Mouse (Mus musculus): ENCODE data around the gene Thtpa.
A peak's percentile ranks its signal among the peaks of the same experiment; 100 is the strongest.

Gene Thtpa

DNA sequence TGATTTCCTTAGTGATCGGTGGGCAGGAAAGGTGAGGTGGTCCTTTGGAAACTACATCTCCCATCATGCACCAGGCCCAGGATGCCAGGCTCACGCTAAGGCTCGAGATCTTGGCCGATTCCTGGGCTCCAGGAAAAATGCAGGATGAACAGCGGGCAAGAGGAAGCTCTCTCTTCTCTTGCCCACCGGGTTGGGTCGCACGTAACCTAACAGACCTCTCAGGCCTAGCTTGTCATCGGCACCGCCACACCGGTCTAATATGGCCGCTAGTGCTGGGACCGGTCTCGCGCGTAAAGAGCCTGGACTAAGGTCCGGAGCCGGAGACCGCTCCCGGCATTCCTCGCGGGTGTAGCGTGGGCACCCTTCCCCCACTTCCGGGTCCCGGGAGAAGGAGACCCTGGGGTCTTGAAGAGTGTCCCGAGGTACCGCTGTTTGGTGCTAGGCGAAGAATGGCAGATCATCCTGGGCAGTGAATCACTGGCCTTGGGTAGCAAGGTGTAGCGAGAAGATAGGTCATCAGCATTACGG, at the start of gene Thtpa:
Gene Thtpa (plus strand): TSS at position 81 of the 528 bp plus-strand sequence.
- peak; percentile 86 to 96 for DNase-seq (ENCODE audit: inconsistent age in 2 of 2, low spot score in 1 of 2)

DNA sequence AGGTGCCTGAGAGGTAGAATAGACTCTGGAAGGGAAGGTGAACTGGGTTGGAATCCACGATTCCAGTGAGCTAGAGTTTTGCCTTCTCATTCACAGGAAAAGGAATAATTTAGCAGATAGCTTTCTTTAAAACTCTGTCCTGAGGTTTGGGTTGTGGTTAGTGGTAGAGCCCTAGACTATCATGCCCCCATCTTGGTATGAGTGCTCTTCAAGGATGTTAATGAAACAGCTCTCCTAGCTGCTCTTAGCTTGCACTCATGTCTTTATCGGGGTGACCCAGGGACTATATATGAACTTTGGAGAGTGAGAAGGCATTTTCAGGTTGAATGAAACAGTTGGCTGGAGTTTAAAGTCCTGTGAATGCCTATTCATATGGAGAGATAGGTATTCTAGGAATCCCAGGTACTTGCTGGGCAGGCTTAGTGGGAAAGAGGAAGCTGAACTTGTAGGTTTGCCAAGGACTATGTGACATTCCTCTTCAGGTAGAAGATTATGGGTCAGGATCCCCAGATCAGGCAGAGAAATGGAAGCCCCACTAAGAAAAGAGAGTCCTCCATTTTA, 46.5 kb upstream of the Thtpa start:
- no peak for DNase-seq (ENCODE audit: inconsistent age in 2 of 2, low spot score in 1 of 2)

DNA sequence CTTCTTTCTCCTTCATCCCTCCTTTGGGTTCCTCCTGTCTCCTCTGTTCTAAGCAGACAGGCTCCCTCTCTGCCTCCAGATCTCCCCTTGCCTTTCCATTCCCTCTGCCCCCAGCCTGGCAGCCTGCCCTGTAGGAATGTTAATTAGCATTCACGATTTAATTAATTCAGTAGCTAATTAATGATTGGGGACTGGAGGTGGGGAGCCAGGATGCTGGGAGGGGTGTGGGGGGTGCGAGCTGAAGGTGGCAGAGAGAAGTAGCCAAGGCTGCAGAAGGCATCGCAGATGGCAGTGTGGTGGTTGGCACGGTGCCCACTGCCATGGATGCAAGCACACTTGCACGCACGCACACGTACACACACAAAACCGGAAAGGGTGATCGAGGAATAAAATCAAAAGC, 42.1 kb upstream of the Thtpa start:
- DNase-seq (ENCODE audit: inconsistent age in 2 of 2, low spot score in 1 of 2), result no peak

DNA sequence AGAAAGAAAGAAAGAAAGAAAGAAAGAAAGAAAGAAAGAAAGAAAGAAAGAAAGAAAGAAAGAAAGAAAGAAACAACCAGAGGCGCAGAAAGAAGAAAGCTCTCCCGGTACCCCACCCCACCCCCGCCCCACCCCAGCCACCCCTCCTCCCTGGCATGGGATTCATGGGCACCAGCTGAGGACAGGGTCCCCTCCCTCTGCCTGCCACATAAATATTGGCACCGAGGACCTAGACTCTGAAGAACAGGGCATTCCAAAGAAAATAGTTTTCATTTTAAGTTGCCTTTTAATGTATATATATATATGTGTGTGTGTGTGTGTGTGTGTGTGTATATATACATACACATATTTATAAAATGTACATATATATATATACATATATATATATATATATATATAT, 41.5 kb upstream of the Thtpa start:
- no peak for DNase-seq (ENCODE audit: inconsistent age in 2 of 2, low spot score in 1 of 2)

DNA sequence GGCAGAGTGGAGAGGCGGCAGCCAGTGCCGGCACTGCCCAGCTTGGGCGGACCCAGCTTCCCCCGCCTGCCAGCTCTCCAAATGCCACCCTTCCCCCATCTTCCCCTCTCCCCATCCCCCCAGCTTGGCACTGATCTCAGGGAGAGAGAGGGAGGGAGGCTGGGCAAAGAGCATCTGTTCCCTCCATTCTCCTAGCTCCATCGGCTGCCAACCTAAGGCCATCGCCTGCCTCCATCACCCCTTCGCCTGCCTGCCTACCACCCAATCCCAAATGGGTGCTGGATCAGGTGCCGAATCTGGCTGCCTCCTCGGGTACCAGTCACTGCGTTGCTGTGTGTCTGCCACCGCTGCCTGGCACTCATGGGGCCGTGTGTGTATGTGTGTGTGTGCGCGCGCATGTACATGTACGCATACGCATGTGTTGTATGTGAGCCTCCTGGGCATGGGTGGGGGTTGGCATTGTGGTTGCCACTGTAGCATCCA, 40.8 kb upstream of the Thtpa start:
- DNase-seq (ENCODE audit: inconsistent age in 2 of 2, low spot score in 1 of 2), result no peak

DNA sequence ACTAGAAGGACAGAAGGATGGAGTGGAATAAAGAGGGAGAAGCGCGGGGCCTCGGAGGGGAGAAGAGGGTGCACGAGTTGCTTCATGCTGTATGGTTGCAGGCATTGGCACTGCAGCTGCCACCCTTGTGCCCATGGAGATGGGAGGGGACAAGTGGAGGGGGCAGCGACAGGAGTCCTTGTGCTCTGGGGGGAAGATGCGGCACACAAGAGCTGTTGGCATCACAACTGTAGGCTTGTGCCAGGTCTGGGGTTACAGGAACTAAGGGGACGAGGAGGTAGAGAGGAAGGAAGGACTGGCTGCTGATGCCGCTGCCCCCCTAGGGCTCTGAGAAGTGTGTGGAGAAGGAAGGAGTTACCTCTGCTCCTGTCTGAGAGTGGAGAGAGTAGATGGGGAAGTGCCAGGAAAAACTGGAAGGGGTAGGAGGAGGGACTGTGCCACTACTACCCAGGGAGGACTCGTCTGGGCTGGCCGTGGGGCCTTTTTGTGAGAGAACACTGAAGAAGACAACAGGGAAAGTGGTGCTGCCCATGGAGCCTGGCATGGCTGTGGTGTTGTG, 40.3 kb upstream of the Thtpa start:
- no peak for DNase-seq (ENCODE audit: inconsistent age in 2 of 2, low spot score in 1 of 2)

DNA sequence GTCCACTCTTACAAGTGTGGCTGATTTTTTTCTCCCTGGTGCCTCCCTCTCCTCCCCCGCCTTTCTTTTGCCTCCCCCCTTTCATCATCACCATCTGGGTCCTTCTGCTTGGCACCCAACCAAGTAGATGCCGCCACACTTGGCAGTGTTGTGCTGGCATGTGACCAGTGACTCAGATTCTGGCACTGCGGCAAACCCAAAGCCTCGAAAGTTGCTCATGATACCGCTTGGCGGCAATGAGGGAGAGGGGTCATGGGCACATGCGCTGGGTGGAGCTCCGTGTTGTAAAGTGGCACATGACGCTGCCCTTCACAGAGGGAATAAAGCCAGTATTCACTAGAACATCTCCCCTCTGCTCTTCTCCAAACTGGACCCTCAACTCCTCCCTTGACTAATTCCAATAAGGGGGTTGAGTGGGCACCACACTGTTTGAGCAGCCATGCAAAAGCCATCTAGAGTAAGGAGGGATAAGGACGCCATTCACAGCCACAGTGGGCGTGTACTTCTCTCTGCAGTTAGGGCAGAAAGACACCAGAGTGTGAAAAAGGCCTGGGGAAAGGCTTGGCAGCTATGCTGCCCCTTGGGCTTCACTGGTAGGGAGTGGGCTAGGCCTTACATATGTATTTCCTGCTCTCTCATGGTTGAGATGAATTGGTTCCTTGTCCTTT, 39.3 kb upstream of the Thtpa start:
- DNase-seq (ENCODE audit: inconsistent age in 2 of 2, low spot score in 1 of 2), result peak; percentile 91 to 97

DNA sequence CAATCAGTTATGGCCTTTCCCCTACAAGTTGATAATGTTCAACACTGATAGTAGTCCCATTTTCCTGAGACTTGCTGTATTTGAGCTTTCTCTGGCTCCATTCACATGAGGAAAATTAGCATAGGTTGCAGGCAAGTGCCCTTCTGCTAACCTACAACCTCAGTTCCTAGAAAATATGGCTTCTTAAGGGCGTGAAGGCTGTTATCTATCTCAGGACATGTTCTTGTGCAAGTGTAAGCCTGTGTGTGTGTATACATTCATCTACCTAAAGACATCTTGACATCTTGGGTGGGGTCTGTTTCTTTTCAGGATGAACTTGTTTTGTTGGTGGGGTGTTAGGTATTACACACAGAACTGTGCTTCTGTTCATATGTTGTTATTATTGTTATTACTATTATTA, 35.6 kb upstream of the Thtpa start:
- no peak for DNase-seq (ENCODE audit: inconsistent age in 2 of 2, low spot score in 1 of 2)

DNA sequence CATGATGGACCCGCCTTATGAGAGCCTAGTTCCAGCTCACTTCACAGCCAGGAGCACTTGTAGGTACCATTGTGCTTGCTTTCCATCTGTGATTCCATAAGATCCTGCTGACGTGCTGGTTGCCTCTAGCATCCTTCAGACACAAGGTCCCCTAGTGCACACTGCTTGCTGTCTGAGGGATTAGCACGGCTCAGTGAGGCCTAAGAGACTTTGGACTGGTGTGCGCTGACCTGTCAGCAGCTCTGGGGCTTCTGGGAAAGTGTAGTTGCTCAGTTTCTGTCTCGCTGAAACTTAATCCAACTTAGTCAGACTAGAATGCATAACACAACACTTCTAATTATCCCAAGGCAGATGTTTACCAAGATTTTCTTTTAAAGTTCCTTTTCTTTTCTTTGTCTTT, 34.7 kb upstream of the Thtpa start:
- DNase-seq (ENCODE audit: inconsistent age in 2 of 2, low spot score in 1 of 2), result no peak

DNA sequence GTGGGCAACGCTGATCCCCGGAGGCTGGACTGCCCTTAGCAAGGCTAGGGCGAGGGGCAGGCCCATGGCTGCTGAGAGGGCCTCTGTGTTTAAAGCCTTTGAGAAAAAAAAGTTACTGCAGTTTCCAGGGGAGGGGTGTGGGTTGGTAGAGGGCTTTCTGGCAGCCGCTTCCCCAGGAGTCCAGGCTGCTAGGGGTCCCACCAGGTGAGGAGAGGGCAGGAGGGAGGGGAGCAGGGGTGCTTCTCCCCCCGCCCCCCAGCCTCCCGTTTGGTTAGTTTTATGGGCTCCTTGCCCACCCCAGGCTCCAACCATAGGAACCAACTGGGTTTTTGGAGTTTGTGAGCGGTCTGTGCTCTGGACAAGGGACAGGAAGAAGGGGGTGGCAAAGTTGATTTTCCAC, 32.7 kb upstream of the Thtpa start:
- no peak for DNase-seq (ENCODE audit: inconsistent age in 2 of 2, low spot score in 1 of 2)

DNA sequence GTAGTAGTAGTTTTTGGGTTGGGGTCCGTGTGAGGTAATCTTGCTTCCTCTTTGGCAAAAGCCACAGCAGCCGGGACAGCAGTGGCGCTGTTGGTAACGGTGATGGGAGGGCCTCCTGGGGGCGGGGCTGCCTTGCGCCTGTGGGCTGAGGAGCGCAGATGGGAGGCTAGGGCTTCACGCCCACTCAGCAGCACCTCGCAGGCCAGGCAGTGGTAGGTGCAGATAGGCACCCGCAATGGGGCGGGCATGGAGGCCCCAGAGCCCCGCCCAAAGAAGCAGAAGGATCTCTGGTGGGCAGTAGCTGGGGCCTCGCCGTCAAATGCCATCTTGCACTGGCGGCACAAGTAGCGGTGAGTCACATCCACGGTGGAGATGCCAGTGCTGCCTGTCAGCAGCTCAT, 32.0 kb upstream of the Thtpa start:
- DNase-seq (ENCODE audit: inconsistent age in 2 of 2, low spot score in 1 of 2), result peak; percentile 31 to 57

DNA sequence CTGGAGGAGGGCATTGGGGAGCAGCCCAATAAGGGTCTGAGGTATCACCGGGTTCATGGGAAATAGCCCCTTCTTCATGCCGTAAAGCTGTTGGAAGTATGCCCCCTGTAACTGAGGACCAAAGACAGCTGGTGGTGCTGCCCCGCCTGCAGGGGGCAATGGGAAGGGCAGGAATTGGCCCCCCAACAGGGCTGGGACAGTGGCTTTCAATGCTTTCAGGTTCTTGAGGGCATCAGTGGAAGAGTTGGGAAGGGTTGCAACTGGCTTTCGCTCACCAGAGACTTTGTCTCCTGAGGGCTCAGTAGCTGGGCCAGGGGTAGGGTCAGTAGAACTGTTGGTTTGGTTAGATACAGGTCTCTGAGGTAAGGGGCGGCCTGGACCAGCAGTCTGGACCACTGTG, 31.5 kb upstream of the Thtpa start:
- no peak for DNase-seq (ENCODE audit: inconsistent age in 2 of 2, low spot score in 1 of 2)

DNA sequence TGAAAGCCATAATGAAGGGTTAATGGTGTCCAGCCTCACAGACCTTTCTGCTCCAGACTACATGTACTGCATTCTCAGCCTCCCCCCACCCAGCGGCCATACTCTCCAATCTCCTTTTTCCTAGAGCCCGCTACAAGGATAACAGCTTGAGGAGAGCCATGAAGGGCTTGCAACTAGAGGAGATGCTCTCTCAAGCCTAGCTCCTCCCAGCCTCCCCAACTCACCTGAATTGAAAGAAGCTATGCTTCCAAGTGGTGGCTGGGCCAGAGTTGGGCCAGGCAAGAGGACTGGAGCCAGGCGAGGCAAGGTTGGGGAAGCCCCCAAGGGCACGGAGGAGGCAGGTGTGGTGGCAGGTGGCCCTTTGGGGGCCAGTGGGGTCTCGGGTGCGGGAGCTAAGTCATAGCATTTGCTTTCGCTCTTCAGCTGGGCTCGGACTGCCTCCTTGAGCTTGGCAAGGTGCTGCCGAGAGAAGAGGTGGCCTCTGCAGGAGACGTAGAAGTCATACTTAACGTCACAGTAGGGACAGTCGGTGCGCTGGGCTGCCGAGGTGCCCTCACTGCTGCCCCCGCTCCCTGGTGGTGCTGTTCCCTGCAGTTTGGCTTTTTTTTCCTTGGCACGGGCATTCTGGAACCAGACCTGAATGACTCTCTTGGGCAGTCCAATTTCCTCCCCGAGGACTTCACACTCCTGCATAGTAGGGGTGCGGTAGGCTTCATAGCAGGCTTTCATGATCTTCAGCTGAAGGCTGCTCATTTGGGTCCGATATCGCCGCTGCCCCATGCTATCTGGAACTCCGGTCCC, 30.8 kb upstream of the Thtpa start:
- no peak for DNase-seq (ENCODE audit: inconsistent age in 2 of 2, low spot score in 1 of 2)

DNA sequence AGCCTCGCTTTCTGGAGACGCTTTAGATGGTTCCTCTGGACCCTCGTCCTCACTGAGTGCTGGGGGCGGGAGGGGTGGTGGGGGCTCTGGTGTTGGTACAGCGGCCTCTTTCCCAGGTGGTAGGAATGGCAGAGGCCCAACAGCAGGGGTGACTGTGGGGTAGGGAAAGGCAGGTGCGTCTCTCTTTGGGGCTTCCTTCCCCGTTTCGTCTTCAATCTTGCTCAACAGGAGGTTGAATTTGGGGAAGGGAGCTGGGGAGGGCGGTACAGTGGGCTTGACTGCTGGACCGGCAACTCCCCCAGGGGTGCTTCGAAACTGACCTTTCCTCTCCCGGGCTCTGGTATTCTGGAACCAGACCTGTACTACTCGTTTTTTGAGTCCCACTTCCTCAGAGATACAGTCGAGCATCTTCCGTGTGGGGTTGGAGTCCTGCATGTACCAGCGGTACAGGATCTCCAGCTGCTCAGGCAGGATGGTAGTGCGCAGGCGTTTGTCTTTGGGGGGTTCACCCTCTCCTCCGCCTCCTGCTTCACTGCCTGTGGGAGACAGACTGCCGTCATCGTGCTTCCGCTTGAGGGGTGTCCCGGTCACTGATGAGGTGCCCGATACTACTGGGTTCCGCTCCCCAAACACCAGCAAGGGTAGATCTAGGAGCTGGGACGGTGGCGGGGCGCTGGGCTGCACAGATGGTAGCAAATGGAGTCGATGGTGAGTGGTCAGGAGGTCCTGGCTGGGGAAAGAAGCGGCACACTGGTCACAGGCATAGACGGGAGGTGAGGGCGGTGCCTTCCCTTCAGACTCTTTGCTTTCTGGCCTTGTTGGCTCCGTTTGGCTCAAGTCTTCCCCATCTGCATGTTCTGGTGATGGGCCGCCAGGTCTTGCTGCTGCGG, 29.9 kb upstream of the Thtpa start:
- no peak for DNase-seq (ENCODE audit: inconsistent age in 2 of 2, low spot score in 1 of 2)

DNA sequence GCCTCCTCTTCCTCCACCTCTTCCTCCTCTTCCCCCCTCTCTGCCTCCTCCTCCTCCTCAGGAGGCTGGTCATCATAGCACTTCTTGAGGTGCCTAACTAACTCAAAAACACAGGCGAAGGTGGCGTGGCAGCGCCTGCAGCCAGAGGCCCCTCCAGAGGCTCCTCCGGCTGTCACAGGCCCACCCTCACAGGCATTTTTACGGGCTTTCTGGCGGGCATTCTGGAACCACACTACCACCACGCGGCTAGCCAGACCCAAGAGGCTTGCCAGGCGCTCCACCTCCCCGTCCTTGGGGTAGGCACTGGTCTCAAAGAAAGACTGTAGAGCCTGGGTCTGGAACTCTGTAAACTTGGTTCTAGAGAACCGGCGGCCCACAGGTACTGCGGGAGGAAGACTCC, 29.2 kb upstream of the Thtpa start:
- no peak for DNase-seq (ENCODE audit: inconsistent age in 2 of 2, low spot score in 1 of 2)

DNA sequence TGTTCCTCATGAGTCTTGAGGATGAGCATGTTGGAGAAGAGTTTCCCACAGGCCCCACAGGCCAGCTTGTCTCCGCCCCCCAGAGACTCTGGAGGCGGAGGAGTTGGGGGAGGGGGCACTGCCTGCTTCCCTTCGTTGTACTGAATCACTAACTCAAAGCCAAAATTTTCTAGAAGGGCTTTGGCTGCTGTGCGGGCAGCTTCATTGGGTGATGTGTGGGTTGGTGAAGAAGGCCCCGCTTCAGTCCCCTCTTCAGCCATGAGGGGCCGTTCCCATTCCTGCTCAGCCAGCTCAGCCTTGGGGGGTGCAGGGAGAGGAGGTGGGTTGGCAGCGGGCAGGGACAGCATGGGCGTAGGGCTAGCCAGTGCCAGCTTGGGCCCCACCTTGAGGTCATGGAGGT, 28.5 kb upstream of the Thtpa start:
- no peak for DNase-seq (ENCODE audit: inconsistent age in 2 of 2, low spot score in 1 of 2)

DNA sequence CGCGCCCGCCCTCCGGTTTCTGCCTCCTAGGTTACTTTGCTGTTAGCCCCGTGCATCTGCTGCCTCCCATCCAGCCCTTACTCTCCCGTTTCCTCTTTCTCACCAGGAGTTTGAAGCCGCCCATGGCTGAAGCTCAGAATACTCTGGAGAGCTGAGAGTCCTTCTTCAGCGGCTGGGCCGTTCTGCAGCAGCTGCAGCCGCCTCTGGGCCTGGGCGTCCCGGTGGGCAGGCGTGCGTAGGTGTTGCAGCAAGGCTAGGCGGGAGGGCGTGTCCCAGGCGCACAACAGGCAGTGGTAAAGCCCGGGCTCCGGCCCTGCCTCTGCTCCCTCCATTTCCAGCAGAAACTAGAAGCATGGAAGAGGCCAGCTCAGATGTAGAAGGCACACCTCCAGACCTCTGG, 22.8 kb upstream of the Thtpa start:
- DNase-seq (ENCODE audit: inconsistent age in 2 of 2, low spot score in 1 of 2), result no peak

DNA sequence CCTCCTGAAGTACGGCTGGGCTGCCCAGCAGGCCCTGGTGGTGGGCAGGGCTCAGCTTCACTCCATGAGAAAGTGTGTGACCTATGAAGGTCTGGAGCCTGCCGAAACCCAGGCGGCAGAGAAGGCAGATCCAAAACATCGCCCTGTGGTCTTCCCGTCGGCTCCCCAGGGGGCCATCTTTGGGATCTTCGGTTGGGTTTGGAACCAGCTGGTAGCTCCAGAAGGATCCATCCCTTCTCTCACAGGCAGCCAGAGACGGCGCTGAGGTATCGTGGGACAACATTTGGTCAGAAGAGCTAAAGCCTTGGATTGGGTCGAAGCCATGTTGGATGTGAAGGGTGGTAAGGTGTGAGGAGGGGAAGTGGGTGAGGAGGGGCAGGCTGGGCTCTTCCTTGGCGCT, 20.2 kb upstream of the Thtpa start:
- DNase-seq (ENCODE audit: inconsistent age in 2 of 2, low spot score in 1 of 2), result no peak

DNA sequence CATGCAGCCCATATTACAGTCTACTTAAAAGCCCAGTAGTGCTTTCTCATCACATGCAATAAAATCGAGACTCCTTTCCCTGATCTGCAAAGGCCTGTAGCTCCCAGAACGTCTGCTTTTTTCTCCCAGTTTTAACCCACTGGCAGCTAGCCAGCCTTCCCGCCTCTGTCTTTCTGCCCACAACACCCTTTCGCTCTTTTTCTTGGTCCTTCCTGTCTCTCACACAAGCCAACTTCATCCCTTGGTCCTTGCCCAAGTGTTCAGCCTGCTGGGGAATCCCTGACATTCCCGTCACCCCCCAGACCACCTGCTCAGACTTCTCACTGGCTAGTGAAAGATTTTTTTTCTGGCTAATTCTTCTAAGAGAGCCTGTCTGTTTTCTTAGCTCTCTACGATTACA, 18.4 kb upstream of the Thtpa start:
- DNase-seq (ENCODE audit: inconsistent age in 2 of 2, low spot score in 1 of 2), result no peak

DNA sequence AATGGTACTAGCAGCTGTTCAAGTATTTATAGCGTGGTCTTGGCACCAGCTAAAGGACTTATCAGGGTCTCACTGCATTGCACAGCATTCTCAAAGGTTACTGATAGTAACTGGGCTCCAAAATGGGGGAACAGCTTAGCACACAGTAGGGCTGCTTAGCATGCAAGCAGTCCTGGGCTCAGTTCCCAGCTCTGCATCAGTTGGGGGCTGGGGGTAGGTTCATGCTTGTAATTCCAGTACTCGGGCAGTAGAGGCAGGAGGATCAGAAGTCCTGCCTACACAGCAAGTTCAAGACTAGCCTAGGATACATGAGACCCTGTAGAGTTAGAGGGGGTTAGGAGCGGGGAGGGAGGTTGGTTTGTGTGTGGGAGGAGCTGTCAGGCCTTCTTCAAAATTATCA, 17.6 kb upstream of the Thtpa start:
- DNase-seq (ENCODE audit: inconsistent age in 2 of 2, low spot score in 1 of 2), result no peak

Data from adrenal gland, adult (tissue).